Mouse (Mus musculus) E14TG2a.4 (cell line): ENCODE results near the gene Pou5f1.
A peak's percentile ranks its signal among the peaks of the same experiment; 100 is the strongest.

Experiments
- H3K27me3 ChIP-seq: 2 replicates; pipeline ENCODE4 v1.6.1; 2014; ENCODE audit warnings: low read length, control low read depth; ENCODE audit not compliant: insufficient read depth
- H3K36me3 ChIP-seq: 2 replicates; pipeline ENCODE4 v1.6.1; 2014; ENCODE audit warnings: low read length, control low read depth; ENCODE audit not compliant: insufficient read depth
- H3K4me1 ChIP-seq: replicated peaks from 2 replicates; pipeline ENCODE4 v1.6.1; 2014; ENCODE audit warnings: low read depth, low read length, control low read depth
- H3K4me3 ChIP-seq: replicated peaks from 2 replicates; pipeline ENCODE4 v1.5.1; 2014; ENCODE audit warnings: mild to moderate bottlenecking, low read length
- H3K9me3 ChIP-seq: 2 replicates; pipeline ENCODE4 v1.6.1; 2014; ENCODE audit warnings: low read length, control low read depth
- CTCF ChIP-seq: conservative IDR thresholded peaks from 2 replicates; pipeline ENCODE4 v1.5.1; 2014; ENCODE audit warnings: low read length
- NANOG ChIP-seq: IDR thresholded peaks from 2 replicates; pipeline ENCODE4 v1.6.1; 2014; ENCODE audit warnings: borderline replicate concordance, low read length, mixed read lengths
- POU5F1 ChIP-seq: IDR thresholded peaks from 2 replicates; pipeline ENCODE4 v1.6.1; 2014; ENCODE audit warnings: low read length, borderline replicate concordance

Gene Pou5f1

DNA sequence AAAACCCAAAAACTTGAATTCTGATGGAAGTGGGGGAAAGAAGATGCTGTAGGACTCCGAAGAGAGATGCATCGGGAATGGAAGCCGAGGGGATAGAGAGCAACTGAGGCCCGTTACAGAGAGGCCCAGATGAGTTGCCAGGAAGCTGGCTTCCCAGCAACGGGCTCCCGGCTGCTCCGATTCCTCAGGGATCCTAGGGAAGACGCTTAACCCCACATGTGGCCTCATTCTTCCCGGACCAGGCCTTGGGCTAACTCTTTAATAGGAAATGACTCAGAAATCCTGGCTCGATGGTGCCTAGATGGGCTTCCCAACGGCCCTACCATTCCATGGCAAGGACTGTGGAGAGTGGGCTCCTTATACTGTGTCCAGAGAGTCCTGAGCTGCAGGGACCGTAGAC, 11.7 kb downstream of the Pou5f1 start:
- H3K36me3 ChIP-seq: peaks cover 48% of the 10 kb centered on the region
- no peaks in the 10 kb centered on the region for H3K9me3 ChIP-seq
- H3K4me1 ChIP-seq: peaks cover 80% of the 10 kb centered on the region
- H3K4me3 ChIP-seq: peak overlapping the region; percentile 82
- 0 out of 2 replicates have a peak, but pooled peaks cover 3% of the 10 kb centered on the region for H3K27me3 ChIP-seq
- no peak for TF ChIP-seq POU5F1
- no peak for TF ChIP-seq NANOG
- no peak for TF ChIP-seq CTCF

DNA sequence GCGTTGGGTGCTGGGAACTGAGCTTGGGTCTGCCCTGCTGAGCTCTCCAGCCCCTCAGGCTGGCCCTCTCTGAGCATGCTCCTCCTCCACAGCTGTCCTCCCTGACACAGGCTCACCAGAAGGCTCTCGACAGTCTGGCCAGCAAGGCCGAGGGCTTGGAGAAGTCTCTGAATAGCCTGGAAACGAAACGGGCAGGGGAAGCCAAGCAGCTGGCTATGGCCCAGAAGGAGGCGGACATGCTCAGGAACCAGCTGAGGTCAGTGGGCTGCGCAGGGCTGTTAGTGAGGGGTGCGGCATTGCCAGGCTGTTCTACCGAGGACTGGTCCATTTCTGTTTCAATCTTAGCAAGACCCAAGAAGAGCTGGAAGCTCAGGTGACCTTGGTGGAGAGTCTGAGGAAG, 18.5 kb downstream of the Pou5f1 start:
- H3K36me3 ChIP-seq: peaks cover 54% of the 10 kb centered on the region
- H3K4me1 ChIP-seq: peaks cover 69% of the 10 kb centered on the region
- H3K27me3 ChIP-seq: 0 out of 2 replicates have a peak, but pooled peaks cover 3% of the 10 kb centered on the region
- no peak for TF ChIP-seq NANOG
- no peak for TF ChIP-seq POU5F1
- no peak for TF ChIP-seq CTCF
- H3K4me3 ChIP-seq: no peak overlapping the region
- H3K9me3 ChIP-seq: no peaks in the 10 kb centered on the region

DNA sequence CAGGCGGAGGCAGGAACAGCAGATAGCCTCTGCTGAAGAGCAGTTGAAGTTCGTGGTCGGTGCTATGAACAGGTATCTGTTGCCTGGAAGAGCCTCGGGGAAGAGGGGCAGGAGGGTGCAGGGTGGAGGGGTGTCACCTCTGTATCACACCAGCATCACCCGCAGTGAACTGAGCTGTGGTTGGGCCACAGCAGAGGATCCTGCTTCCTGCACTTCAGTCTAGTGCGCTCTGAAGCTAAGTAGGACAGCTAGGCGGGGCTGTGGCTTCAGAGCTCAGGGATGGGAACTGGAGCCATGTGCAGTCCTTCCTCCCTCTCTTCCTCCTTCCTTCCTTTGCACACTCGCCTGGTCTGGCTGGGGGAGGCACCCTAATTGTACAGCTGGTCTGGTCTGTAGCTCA, 20.8 kb downstream of the Pou5f1 start:
- Histone ChIP-seq H3K9me3 (no peaks in the 10 kb centered on the region), H3K27me3 (no peaks in the 10 kb centered on the region), H3K36me3 (peaks cover 52% of the 10 kb centered on the region), H3K4me3 (peak overlapping the region; percentile 60), H3K4me1 (peaks cover 70% of the 10 kb centered on the region)
- TF ChIP-seq CTCF (no peak), NANOG (no peak), POU5F1 (no peak)

DNA sequence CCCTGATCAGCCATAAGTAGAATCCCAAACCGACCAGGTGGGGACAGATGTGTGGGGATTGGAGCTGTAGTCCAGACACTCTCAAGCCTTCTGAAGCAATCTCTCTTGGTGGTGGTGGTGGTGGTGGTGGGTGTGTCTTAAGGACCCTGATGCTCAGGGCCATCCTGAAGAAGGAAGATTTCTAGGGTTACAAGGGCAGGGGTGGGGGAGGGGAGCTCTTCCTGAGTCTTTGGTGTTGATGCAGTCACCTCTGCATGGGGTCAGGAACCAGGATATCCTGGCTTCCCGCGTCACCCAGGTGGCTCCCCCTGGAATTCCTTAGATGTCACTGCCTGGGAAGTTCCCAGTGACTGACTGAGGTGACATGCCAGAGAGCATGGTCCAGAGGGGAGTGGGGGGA, 26.5 kb downstream of the Pou5f1 start:
- TF ChIP-seq POU5F1: no peak
- no peak for TF ChIP-seq NANOG
- no peak for TF ChIP-seq CTCF
- peaks cover 23% of the 10 kb centered on the region for H3K36me3 ChIP-seq
- H3K9me3 ChIP-seq: no peaks in the 10 kb centered on the region
- H3K27me3 ChIP-seq: no peaks in the 10 kb centered on the region
- peak overlapping the region; percentile 26; the same call in 1 of the 2 replicates for H3K4me3 ChIP-seq
- peaks cover 75% of the 10 kb centered on the region for H3K4me1 ChIP-seq

DNA sequence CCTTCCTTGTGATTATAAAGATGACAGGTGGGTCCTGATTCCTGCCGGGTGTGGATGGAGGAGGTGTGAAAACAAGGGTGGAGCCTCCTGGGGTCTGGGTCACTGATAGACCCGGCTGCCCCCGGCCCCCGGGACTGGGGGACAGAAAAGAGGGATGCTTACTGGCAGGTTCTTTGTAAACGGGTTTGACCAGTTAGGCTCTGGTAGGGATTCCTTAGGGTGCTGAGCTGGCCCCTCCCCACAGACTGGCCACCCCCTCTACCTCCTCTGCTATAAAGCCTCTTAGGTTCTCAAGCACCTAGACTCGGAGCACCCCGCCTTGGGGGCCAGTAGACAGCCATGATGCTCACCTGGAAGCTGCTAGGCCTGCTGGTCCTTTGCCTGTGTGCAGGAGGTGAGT, 27.1 kb downstream of the Pou5f1 start, which contains the start of gene Psors1c2:
Psors1c2 (plus strand) TSS at position 301 of the 400 bp plus-strand sequence.
- H3K4me3 ChIP-seq: peak within 1 kb of the TSS; percentile 26
- no peaks in the 10 kb centered on the region for H3K27me3 ChIP-seq
- peaks cover 75% of the 10 kb centered on the region for H3K4me1 ChIP-seq
- TF ChIP-seq POU5F1 (no peak), NANOG (no peak), CTCF (no peak)
- peaks cover 20% of the 10 kb centered on the region for H3K36me3 ChIP-seq
- H3K9me3 ChIP-seq: no peaks in the 10 kb centered on the region

DNA sequence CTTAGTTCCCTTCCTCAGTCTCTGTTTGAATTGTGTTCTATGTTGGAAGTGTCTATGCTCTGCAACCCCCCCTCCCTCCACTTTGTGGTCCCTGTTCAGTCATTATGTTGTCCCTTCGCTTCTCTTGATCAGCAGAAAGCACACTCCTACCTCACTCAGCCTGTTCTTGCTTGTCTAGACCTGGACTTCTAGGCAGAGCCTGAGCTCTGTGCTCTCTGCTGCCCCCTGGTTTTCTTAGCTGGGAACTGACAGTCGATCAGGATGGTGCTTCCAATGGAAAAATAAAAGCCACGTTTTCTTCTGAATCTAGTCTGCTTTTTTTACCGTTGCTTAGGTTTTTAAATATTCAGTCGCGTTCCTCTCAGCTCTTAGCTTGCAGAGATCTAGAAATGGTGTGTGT, 28.5 kb downstream of the Pou5f1 start:
- no peak for TF ChIP-seq NANOG
- TF ChIP-seq POU5F1: no peak
- peak; percentile 99 for TF ChIP-seq CTCF
- Histone ChIP-seq H3K4me3 (no peak overlapping the region), H3K4me1 (peaks cover 76% of the 10 kb centered on the region), H3K36me3 (peaks cover 8% of the 10 kb centered on the region), H3K9me3 (no peaks in the 10 kb centered on the region), H3K27me3 (no peaks in the 10 kb centered on the region)

DNA sequence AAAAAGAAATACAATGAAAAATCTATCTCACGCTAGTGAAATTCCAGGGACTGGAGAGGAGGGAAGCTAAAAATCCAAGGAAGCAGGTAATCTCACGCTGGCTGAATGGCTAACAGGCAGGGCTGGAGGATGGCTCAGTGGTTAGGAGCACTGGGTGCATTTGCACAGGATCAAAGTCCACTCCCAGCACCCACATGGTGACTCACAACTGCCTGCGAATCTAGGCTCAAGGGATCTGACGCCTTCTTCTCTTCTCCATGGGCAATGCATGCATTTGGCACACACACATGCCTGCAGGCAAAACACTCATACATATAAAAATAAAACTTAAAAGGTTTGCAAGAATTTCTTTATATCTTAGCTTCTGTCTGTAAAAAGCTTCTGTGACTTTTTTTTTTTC, 31.6 kb downstream of the Pou5f1 start:
- Histone ChIP-seq H3K27me3 (no peaks in the 10 kb centered on the region), H3K4me1 (peaks cover 54% of the 10 kb centered on the region), H3K36me3 (no peaks in the 10 kb centered on the region), H3K4me3 (no peak overlapping the region), H3K9me3 (no peaks in the 10 kb centered on the region)
- TF ChIP-seq NANOG (no peak), CTCF (no peak), POU5F1 (no peak)

DNA sequence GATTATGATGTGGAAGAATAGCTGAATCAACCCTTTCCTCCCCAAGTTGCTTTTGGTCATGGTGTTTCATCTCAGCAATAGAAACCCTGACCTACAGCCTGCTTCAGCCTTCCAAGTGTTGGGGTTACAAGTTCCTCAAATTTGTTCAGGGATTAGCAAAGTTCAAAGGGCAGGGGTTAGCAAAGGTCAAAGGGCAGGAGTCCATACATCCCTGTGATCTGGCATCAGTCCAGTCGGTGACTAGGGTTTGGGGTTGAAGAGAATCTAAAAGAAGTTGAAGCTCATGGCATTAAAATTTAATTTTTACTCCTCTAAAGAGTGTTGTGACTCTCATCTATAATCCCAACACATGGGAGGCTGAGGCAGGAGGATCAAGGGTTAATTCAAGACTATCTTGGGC, 32.7 kb downstream of the Pou5f1 start:
- H3K4me1 ChIP-seq: peaks cover 54% of the 10 kb centered on the region
- no peak for TF ChIP-seq CTCF
- no peak for TF ChIP-seq POU5F1
- TF ChIP-seq NANOG: no peak
- H3K4me3 ChIP-seq: no peak overlapping the region
- no peaks in the 10 kb centered on the region for H3K27me3 ChIP-seq
- H3K36me3 ChIP-seq: no peaks in the 10 kb centered on the region
- no peaks in the 10 kb centered on the region for H3K9me3 ChIP-seq

DNA sequence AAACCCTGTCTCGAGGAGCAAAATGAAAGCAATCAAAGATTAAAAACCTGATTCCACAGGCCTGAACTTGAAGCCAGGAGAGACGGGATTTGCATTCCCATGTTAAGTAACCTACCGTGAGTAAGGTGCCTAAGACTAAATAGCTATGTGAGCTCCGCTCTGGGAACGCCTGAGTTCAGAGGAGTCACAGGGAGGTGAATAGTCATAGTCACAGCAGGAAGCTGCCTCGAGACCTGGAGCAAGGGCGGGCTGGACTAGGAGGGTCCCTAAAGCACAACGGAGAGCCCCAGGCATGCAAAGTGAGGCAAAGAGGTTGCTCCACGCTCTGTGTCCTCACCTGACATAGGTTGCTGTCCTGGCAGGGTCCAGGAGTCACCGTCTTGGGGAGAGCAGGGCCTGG, 33.7 kb downstream of the Pou5f1 start:
- 0 out of 2 replicates have a peak overlapping the region, but pooled peaks have one; percentile 26 for H3K4me3 ChIP-seq

More for the DNA sequence above, 33.7 kb downstream of the Pou5f1 start:
- no peaks in the 10 kb centered on the region for H3K36me3 ChIP-seq
- TF ChIP-seq CTCF (no peak), POU5F1 (no peak), NANOG (peak; percentile 56; the same call in 1 of the 2 replicates)
- H3K9me3 ChIP-seq: no peaks in the 10 kb centered on the region
- H3K27me3 ChIP-seq: no peaks in the 10 kb centered on the region
- H3K4me1 ChIP-seq: peaks cover 54% of the 10 kb centered on the region
